Mouse (Mus musculus) heart, postnatal 25 days (tissue): ENCODE data around the gene Rbm45. TPM values are rescaled to one million over a fixed set of nuclear protein-coding genes. Genes with fewer than 3 reads are reported as not detected.

Experiments
- total RNA-seq, 2 experiments: library from RNA; stranded (reverse); gene quantifications; 2 replicates each; pipeline ENCODE4 v1.2.3; 2021

The Rbm45 gene
- total RNA-seq, 2 experiments from 2014 or later, result 19.2 to 22.0 TPM

Other genes with a start within 250 kb of the Rbm45 start
- under 1 TPM; 0.22 to 0.31 TPM for gene Pde11a, start 31.2 kb upstream of the Rbm45 start, total RNA-seq
- gene Cyct, start 9.5 kb upstream of the Rbm45 start, total RNA-seq, result not detected
- 10 to 100 TPM in 1 of 2 experiments, 1 to 10 TPM in 1; 8.8 to 11.9 TPM for gene Osbpl6, start 36.5 kb downstream of the Rbm45 start, total RNA-seq